Mouse (Mus musculus) spleen, adult 12 weeks (tissue): ENCODE data around the gene Pus1.
"Not testable (repeated sequence)": the region's sequence is repeated elsewhere in the genome, so short reads cannot be mapped to it uniquely, and the experiment has no call there.

Experiments
- DNase-seq: peaks from one replicate; pipeline ENCODE4 v3.0.0; 2022; ENCODE audit warnings: low spot score

Gene Pus1

DNA sequence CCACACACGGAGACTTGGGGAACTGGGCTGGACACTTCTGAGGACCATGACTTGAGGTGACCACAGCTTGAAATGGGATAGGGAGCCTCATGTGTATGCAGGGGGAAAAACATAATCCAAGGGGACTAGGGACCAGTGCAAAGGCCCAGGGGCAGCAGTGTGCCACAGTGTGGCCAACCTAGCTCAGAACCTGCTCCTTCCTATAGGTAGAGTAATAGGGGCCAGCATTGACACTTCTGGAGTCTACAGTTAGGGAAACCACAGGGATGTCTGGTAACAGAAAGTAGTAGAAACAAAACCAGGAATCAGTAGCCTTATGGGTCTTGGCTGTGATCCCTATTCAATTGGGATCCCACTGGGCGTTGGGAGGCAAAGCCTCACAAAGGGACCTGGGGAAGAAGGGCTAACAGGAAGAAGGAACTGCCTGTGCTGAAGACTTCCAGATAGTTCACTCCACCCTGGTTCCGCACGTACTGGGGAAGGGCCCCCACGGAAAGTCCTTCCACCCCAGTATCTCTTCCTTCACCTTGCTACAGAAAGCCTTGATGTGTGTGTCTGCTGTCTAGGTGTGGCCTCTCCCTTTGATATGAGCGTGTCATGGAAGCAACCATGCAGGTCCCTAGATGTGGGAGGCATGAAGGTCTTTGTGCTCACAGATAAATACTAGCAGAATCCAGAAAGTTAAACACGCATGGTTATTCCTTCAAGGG lies 1.2 kb upstream of the Pus1 start:
- DNase-seq, result no peak

DNA sequence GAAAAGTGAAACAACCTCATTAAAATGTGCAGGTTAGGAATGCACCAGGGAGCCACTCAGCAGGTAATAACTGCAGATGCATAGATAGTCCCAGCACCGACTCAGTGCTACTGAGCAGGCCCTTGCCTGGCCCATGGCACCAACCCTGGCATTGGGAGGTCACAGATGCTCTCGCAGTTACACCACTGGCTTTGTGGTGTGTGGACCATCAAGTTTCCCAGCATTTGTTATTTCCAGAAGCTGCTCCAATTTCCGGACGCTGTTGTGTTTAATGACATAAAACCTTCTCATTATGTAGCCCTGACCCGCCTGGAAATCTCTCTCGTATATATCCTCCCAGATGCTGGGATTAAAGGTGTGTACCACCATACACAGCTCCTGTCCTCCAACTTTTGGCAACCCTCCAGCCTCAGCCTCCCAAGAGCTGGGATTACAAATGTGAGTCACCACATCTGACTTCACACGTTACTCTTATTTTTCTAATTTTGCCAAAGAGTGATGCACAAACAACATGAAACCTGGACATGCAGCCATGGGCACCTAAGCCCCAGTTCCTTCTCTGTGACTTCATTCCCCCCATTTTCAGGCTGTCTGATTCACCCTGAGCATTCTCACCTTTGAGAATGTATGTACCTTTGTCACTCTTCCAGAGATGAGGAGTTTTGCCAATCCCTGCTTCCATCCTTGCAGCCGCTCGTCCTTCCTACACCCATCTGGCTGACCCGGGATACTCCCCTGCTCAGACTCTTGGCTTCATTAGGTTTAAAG lies 486 bp upstream of the Pus1 start:
- DNase-seq, result no peak

DNA sequence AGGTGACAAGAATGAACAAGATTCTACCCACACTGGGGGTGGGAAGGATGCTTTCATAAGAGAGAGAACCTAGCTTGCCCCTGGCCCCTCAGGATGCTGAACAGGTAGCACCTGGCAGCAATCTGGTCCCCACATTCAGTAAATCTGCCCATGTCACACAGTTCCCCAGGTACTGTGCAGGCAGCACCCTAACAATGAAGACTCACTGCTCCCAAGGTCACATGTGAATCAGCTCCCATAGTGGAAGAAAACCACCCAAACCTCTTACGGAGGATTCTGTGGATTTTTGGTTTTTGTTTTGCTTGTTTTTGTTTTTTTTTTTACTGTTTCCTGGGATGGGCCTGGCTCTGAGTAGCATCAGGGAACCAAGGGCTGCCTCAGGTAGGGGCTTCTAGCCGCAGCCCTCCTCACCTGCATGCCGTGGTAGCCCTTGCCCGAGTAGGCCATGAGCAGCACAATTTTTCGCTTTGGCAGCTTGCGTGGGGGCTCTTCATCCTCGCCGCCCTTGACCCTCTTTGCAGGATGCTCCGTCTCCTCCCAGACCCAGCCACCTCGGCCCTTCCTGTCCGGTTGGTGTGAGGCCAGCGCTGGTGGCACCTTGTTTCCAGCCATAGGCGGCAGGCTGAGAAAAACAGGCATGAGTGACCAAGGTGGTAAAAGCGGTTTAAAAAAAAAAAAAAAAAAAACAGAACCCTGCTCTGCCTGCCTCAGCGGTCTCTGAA lies 1.0 kb downstream of the Pus1 start:
- DNase-seq, result no peak

DNA sequence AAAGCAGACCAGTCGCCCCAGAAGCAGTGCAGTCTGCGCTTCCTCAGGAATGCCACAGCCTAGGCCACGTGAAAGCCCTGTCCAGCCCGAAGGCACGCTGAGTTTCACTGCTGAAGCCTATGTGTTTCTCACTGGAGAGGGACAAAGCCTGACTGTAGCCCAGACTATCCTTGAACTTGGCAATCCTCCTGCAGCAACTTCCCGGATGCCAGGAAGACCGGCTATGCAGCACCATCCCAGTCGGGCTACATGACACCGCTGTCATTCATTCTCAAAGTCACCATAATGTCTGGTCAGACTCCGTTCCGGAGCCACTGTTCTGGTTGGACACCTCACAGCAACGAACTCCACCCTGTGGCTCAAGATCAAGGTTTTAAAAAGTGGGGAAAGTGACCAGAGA lies 2.2 kb downstream of the Pus1 start:
- DNase-seq, result no peak

DNA sequence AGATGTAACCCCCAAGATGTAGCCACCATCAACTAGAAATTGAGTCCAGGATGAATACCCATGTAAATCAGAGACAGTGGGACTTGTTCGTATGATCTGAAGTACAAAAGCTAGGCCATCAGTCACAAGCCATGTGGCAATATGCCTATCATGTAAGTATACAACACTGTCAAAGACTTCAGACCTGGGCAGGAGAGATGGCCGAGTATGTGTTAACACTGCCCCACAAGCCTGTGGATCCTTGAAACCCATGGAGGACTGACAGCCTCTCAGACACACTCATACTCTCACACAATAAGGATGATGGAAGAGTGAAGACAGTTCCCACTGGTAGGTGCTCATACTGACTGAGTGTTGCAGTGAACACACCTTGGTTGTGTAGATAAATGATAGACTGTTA lies 4.3 kb downstream of the Pus1 start:
- DNase-seq, result no peak

DNA sequence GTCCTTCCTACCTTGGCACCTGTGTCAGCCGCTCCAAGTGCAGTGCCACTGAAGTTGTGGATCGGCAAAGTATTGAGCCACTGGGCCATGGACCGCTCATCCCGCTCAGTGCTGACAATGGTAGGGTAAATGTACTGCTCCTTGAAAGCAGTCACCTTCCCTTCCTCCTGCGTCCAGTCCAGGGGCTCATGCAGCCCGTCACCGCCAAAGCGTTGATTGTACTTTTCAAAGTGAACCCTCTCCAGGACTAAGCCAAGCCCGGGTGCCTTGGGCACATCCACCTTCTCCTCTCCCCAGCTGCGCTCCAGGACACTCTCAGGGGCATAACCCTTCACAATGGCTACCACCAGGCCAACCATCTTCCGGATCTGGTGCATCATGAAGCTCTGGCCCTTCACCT lies 5.9 kb downstream of the Pus1 start:
- DNase-seq, result no peak

DNA sequence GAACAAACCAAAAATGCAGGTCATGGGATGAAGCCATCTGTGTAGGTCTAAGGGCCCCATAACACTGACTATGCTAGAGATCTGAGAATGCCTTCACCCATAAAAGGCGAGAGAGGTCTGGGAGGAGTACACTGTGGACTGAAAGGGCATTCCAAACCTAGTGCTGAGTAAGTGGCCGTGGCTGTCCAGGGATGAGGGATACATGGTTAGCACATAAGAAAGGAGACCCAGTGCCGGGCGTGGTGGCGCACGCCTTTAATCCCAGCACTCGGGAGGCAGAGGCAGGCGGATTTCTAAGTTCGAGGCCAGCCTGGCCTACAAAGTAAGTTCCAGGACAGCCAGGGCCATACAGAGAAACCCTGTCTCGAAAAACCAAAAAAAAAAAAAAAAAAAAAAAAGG lies 7.5 kb downstream of the Pus1 start:
- not testable (repeated sequence) for DNase-seq

DNA sequence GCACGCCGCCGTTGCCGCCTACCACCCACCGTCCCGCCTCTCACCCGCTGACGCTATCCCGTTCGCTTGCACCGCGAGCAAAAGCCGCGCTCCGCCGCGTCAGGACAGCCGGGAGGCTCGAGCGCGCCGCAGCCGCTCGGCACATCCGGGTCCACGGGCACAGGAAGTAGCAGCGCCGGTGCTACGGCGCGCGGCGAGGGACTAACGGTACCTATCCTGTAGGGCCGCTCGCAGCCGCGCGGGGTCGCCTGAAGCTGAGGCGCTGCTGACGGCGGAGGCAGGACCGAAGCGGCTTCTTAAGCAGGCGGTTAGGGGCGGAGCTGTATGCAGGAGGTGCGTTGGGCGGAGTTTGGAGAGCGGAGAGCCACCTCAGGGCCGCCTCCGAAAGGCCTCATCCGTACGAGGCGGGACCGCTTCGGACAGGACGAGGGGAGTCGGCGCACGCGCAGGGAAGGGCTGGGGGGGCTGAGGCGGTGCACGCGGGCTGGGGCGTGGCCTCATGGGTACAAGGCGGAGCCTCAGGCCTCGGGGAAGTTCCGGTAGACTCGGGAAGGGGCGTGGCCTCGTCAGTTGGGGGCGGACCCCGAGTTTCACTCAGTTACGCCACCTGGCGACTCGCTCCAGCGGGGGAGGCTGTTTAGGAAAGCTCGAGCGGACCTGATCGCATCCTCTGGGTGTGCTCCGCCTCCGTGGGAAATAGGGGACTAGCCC lies 9.9 kb downstream of the Pus1 start, which contains the start of gene Ep400:
Gene Ep400, minus strand, starts transcription at position 270 of the 711 bp plus-strand sequence.
- peak; percentile 100 for DNase-seq

DNA sequence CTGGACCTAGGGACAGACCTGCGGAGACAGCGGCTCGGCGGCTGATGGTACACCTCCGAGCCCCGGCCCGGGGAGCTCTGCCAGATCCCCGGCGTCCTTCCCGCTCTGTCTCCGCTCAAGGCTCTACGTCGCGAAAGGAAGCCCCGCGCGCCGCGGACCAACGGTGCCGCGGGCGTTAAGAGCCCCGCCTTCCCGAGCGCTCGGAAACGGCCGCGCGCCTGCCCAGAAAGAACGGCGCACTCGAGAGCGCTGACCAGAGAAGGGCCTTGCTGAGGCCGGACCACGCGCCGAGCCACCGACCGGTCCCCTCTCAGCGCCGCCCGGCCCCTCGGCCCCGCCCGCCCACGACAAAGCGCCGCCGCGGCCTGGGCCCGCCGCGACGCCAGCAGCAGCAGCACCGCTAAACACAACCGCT lies 10.4 kb downstream of the Pus1 start:
- no peak for DNase-seq

DNA sequence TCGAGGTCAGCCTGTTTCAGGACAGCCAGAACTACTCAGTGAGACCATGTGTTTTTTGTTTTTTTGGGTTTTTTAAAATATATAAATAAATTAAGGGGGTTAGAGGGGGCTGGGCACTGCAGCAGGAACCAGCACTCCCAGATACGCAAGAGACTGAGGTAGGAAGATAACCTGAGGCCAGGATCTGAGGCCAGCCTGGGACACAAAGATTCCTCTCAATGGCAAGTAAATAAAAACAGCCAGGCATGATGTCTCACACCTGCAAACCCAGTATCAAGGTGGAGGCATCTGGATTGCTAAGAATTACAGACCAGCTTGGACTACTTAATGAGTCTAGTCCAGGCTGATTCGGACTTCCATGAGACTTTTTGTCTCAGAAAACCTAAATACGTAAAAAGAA lies 11.2 kb downstream of the Pus1 start:
- no peak for DNase-seq

DNA sequence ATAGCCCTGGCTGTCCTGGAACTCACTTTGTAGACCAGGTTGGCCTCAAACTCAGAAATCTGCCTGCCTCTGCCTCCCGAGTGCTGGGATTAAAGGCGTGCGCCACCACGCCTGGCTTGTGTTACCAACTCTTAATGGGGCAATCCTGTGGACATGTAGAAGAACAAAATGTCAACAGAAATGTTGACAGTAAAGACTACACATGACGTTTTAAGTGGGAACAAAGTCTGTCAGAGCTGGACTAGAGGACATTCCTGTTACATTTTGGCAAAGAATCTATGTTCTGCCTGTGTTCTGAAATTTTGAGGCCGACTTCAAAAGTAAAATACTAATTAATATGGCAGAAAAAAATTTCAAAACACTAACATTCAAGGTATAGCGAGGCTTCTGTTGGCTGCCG lies 16.6 kb downstream of the Pus1 start:
- no peak for DNase-seq

DNA sequence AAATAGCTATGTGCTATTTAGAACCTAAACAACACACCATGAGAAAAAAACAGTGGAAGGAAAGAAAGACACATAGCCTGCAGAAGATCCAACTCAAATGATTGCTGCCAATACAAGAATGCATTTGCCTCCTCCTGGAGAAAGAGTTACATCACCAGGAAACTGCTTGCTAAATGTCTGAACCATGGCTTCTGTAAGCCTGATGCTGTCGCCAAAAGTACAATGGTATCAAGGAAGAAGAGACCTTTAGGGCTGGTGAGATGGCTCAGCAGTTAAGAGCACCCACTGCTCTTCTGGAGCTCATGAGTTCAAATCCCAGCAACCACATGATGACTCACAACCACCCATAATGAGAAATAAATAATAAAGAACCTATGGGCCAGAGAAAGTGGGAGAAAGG lies 35.4 kb downstream of the Pus1 start:
- DNase-seq, result no peak

DNA sequence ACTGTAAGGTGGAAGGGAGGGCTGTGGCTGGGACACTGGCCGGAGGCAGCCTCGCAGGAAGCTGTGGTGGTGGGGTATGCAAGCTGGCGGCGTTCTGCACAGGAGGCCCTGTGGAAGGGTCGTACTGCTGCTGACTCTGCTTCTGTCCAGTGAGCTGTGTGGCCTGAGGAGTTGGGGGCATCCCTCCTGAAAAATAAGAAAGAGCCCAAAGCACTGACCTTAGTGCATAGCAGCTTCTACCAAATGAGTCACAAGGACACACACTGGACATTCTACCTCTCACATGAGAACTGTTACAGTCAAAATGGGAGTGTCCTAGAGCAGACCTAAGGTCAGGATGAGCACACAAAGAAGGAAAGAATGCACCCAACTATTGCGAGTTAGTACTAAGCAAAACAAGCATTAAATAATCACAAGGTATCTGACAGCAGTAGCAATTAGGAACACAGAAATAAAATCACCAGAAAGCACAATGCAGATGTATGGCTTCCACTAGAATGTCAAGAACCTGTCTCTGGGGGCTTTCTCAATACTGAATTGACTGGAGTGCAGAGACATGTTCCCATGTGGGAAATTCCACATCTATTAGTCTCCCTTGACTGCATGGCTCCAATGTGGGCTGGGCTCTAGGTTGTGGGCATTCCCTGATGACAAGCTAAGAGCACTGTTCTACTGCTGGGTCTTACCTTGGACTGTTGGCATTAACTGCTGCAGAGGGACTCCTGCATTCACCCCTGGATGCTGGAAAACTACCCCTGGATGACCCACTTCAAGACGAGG lies 40.8 kb downstream of the Pus1 start:
- no peak for DNase-seq

DNA sequence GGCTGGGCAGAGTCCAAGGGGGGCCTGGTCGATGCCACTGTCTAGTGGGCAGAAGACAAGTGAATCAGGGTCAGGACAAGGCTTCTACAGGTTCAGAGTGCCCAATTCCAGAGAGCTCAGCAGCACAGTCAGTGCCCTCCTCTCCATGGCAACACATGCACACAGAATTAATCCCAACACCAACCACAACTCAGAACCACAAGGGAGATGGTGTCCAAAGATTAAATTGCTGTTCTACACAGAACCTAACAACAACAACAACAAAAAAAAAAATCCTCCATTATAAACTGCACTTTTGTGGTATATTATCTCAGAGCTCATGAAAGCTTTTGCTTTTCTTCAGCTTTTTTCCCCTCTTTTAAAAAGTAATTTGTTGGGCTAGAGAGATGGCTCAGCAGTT lies 44.9 kb downstream of the Pus1 start:
- no peak for DNase-seq

DNA sequence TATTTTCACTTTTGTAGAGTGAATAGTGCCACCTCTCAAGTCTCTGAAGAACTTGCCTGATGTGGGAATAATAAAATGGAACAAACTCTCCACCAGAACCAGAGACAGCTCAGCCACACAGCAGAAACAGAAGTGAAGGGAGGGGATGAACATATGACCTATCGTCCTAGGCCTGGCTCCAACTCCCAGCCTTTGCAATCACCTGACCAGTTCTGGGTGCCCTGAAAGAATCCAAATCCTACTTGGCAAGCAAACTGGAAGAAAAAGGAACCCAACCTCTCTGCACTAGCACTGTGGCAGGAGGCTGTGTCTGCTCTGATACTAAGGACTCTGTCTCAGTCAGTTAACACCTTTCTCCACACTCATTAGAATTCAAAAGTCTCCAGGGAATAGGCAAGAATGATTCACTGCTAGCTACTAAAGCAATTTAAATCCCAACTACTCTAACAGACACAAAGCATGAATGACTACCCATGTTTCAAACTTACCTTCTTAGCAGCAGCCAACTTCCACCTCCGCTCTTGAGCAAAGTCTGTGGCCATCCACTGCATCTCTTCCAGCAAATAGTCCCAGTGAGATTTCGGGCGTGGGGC lies 47.1 kb downstream of the Pus1 start:
- no peak for DNase-seq

DNA sequence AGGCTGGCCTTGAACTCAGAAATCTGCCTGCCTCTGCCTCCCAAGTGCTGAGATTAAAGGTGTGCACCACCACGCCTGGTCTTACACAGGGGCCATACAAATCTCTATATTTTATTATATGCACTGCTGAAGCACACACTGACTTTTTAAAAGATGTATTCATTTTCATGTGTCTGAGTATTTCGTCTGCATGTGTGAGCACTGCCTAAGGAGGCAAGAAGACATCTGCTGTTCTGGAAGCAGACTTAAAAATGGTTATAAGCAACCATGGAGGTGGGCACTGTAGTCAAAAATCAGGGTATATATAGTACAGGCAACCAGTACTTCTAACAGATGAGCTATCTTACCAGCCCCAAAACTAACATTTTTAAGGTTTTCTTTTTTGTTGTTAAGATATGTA lies 49.2 kb downstream of the Pus1 start:
- DNase-seq, result no peak

DNA sequence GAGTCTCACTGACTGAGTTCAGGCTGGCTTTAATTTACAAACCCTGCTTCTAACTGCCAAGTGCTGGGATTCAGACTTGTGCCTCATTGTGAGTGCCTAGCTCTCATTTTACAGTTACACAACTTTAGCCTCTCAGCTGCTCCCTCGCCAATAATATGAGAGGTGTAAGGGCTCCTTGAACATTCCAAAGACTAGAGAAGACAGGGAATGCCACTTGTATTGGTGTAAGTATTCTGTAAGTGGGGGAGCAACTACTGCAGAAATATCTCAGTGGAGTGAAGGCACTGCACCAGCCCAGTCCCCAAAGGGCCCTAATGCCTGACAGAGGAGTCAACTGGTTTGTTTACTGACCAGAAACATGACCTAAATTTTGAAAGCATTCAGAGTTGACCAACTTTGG lies 52.6 kb downstream of the Pus1 start:
- no peak for DNase-seq
